Mouse (Mus musculus): ENCODE data around the gene Spc25. TPM values are rescaled to one million over a fixed set of nuclear protein-coding genes. Genes with fewer than 3 reads are reported as not detected.

The Spc25 gene
- polyA plus RNA-seq, 2 experiments = 58.4 to 129 TPM

GRCm38 (mm10) chr2:69234976-69235678 is 29.1 kb upstream of the Spc25 start:
- no peak for ATAC-seq (ENCODE audit: low FRiP score, low read depth)
- Histone ChIP-seq H3K9me3 (ENCODE audit: control insufficient read depth, low read length) (no peaks in the 10 kb centered on the region), H3K27me3 (ENCODE audit: control insufficient read depth, insufficient read depth, low read length) (no peaks in the 10 kb centered on the region), H3K36me3 (ENCODE audit: control insufficient read depth, insufficient read depth, low read length) (no peaks in the 10 kb centered on the region), H3K27ac (replicated peaks; ENCODE audit: low read depth, low read length) (no peak overlapping the region), H3K4me2 (replicated peaks; ENCODE audit: low read depth, low read length, severe bottlenecking) (no peak overlapping the region), H3K4me3 (replicated peaks; ENCODE audit: low read length) (no peak overlapping the region), H3K4me1 (ENCODE audit: control insufficient read depth, insufficient read depth, low read length) (no peaks in the 10 kb centered on the region), H3K9ac (ENCODE audit: low read depth, low read length, severe bottlenecking) (no peak overlapping the region)
- DNase-seq (ENCODE audit: low spot score) = no peak
- no peak for TF ChIP-seq POLR2A (IDR thresholded peaks at IDR 0.05; ENCODE audit: borderline replicate concordance, extremely low read depth, insufficient read depth, insufficient read length)
- WGBS = 74% methylated on average over 5 of the region's 5 CpGs

DNA sequence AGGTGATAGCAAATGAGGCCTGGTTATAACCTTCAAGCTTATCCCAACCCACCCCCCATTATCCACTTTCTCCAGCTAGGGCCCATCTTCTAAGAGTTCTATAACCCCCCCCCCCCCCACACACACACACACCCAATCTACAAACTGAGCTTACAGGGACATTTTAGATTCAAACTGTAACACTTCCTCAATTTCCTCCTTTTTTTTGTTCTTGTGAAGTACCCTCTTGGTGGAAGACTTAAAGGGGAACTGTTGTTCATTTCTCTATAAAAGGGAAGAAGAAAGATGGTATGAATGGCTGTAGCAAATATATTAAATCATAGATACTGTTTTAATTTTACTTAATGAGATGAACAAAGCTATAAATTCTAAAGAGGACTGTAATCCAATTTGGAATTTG is 26.1 kb upstream of the Spc25 start:
- no peaks in the 10 kb centered on the region for H3K9me3 ChIP-seq (ENCODE audit: control insufficient read depth, low read length)
- DNase-seq (ENCODE audit: low spot score) = no peak
- TF ChIP-seq POLR2A (IDR thresholded peaks at IDR 0.05; ENCODE audit: borderline replicate concordance, extremely low read depth, insufficient read depth, insufficient read length) = no peak
- H3K4me3 ChIP-seq (replicated peaks; ENCODE audit: low read length) = no peak overlapping the region
- no peak overlapping the region for H3K9ac ChIP-seq (ENCODE audit: low read depth, low read length, severe bottlenecking)
- no peaks in the 10 kb centered on the region for H3K4me1 ChIP-seq (ENCODE audit: control insufficient read depth, insufficient read depth, low read length)
- no peak for ATAC-seq (ENCODE audit: low FRiP score, low read depth)
- H3K36me3 ChIP-seq (ENCODE audit: control insufficient read depth, insufficient read depth, low read length) = no peaks in the 10 kb centered on the region
- H3K27ac ChIP-seq (replicated peaks; ENCODE audit: low read depth, low read length) = no peak overlapping the region
- no peaks in the 10 kb centered on the region for H3K27me3 ChIP-seq (ENCODE audit: control insufficient read depth, insufficient read depth, low read length)
- H3K4me2 ChIP-seq (replicated peaks; ENCODE audit: low read depth, low read length, severe bottlenecking) = no peak overlapping the region

- 80% methylated on average over 2 of the region's 2 CpGs for WGBS
- H3K27ac ChIP-seq (replicated peaks; ENCODE audit: low read depth, low read length) = no peak overlapping the region
- ATAC-seq (ENCODE audit: low FRiP score, low read depth) = no peak
- no peak overlapping the region for H3K4me2 ChIP-seq (replicated peaks; ENCODE audit: low read depth, low read length, severe bottlenecking)
- no peak overlapping the region for H3K9ac ChIP-seq (ENCODE audit: low read depth, low read length, severe bottlenecking)
- TF ChIP-seq POLR2A (IDR thresholded peaks at IDR 0.05; ENCODE audit: borderline replicate concordance, extremely low read depth, insufficient read depth, insufficient read length) = no peak
- H3K27me3 ChIP-seq (ENCODE audit: control insufficient read depth, insufficient read depth, low read length) = no peaks in the 10 kb centered on the region
- H3K36me3 ChIP-seq (ENCODE audit: control insufficient read depth, insufficient read depth, low read length) = no peaks in the 10 kb centered on the region
- DNase-seq (ENCODE audit: low spot score) = no peak
- H3K4me1 ChIP-seq (ENCODE audit: control insufficient read depth, insufficient read depth, low read length) = no peaks in the 10 kb centered on the region
- no peaks in the 10 kb centered on the region for H3K9me3 ChIP-seq (ENCODE audit: control insufficient read depth, low read length)
- H3K4me3 ChIP-seq (replicated peaks; ENCODE audit: low read length) = no peak overlapping the region
These were observed 24.1 kb upstream of the Spc25 start for GRCm38 (mm10) chr2:69230137-69230536.

DNA sequence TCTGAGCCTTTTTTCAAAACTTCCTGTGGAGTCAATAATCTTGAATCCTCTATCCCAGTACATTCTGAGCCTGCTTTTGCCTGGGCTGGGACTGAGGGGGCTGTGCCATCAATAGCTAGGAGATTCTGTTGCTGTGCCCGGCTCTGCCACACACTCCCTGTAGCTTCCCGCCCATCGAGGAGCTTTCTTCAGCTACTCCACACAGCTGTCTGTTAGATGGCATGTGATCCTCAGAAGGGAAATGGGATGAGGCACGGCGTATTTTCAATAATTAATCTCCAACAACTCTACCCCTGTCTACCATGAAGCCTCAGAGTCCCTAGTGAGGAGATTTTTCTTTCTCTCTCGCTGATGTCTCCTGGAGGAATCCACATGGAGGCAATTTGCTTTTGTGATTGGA is 22.6 kb upstream of the Spc25 start:
- Histone ChIP-seq H3K9me3 (ENCODE audit: control insufficient read depth, low read length) (no peaks in the 10 kb centered on the region), H3K4me2 (replicated peaks; ENCODE audit: low read depth, low read length, severe bottlenecking) (no peak overlapping the region), H3K36me3 (ENCODE audit: control insufficient read depth, insufficient read depth, low read length) (no peaks in the 10 kb centered on the region), H3K4me1 (ENCODE audit: control insufficient read depth, insufficient read depth, low read length) (no peaks in the 10 kb centered on the region), H3K4me3 (replicated peaks; ENCODE audit: low read length) (no peak overlapping the region), H3K9ac (ENCODE audit: low read depth, low read length, severe bottlenecking) (no peak overlapping the region), H3K27me3 (ENCODE audit: control insufficient read depth, insufficient read depth, low read length) (no peaks in the 10 kb centered on the region), H3K27ac (replicated peaks; ENCODE audit: low read depth, low read length) (no peak overlapping the region)
- ATAC-seq (ENCODE audit: low FRiP score, low read depth) (no peak), DNase-seq (ENCODE audit: low spot score) (no peak)
- no peak for TF ChIP-seq POLR2A (IDR thresholded peaks at IDR 0.05; ENCODE audit: borderline replicate concordance, extremely low read depth, insufficient read depth, insufficient read length)
- WGBS = 89% methylated on average over 6 of the region's 6 CpGs

DNA sequence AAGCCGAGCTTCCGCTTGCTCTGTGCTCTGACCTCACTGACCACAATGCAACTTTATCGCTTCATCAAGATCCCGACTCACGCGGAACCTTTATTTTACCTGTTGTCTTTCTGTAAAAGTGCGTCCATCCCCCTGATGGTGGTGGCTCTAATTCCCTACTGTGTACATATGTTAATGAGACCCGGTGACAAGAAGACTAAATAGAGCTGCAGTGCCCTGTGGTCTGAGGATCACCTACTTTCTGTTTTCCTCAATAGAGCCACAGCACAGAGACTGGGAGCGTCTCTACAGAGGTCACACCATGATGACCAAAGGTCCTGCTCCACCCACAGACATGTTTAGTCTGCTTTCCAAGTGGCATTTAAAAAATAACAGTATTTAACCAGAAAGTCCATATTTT is 20.9 kb upstream of the Spc25 start:
- DNase-seq (ENCODE audit: low spot score) (no peak), ATAC-seq (ENCODE audit: low FRiP score, low read depth) (no peak)
- WGBS = 90% methylated on average over 9 of the region's 9 CpGs
- Histone ChIP-seq H3K4me1 (ENCODE audit: control insufficient read depth, insufficient read depth, low read length) (no peaks in the 10 kb centered on the region), H3K4me2 (replicated peaks; ENCODE audit: low read depth, low read length, severe bottlenecking) (no peak overlapping the region), H3K9me3 (ENCODE audit: control insufficient read depth, low read length) (no peaks in the 10 kb centered on the region), H3K27me3 (ENCODE audit: control insufficient read depth, insufficient read depth, low read length) (no peaks in the 10 kb centered on the region), H3K9ac (ENCODE audit: low read depth, low read length, severe bottlenecking) (no peak overlapping the region), H3K27ac (replicated peaks; ENCODE audit: low read depth, low read length) (no peak overlapping the region), H3K4me3 (replicated peaks; ENCODE audit: low read length) (no peak overlapping the region), H3K36me3 (ENCODE audit: control insufficient read depth, insufficient read depth, low read length) (no peaks in the 10 kb centered on the region)
- no peak for TF ChIP-seq POLR2A (IDR thresholded peaks at IDR 0.05; ENCODE audit: borderline replicate concordance, extremely low read depth, insufficient read depth, insufficient read length)

Data from limb, embryonic 14.5 days (tissue).